Mouse (Mus musculus) liver, adult 2 months (tissue): ENCODE measurements around the gene Gm10118. TPM values are rescaled to one million over a fixed set of nuclear protein-coding genes. Genes with fewer than 3 reads are reported as not detected.

Experiments
- DNase-seq: peaks from one replicate; pipeline ENCODE4 v3.0.0-alpha.2; 2011; ENCODE audit warnings: low read depth, low spot score; ENCODE audit errors: extremely low read depth
- H3K27ac ChIP-seq: fragments of 200-500 bp; replicated peaks from 2 replicates; pipeline ENCODE4 v1.5.1; 2012; ENCODE audit warnings: low read depth, mild to moderate bottlenecking, control low read depth, inconsistent platforms, low read length; ENCODE audit not compliant: insufficient read depth
- H3K27me3 ChIP-seq: fragments of 200-500 bp; 2 replicates; pipeline ENCODE4 v1.6.1; 2012; ENCODE audit warnings: mild to moderate bottlenecking, moderate library complexity, low read length, inconsistent platforms; ENCODE audit not compliant: control insufficient read depth, insufficient read depth
- H3K36me3 ChIP-seq: fragments of 200-500 bp; 2 replicates; pipeline ENCODE4 v1.6.1; 2012; ENCODE audit warnings: low read length, inconsistent platforms; ENCODE audit not compliant: control insufficient read depth, insufficient read depth
- H3K4me1 ChIP-seq: fragments of 200-500 bp; 2 replicates; pipeline ENCODE4 v1.6.1; 2011; ENCODE audit warnings: low read length; ENCODE audit not compliant: control insufficient read depth, insufficient read depth
- H3K4me3 ChIP-seq: fragments of 200-500 bp; 2 replicates; pipeline ENCODE4 v1.5.1; 2011; ENCODE audit warnings: low read depth, mild to moderate bottlenecking, control low read depth, low read length, moderate library complexity; ENCODE audit not compliant: insufficient read depth
- H3K79me2 ChIP-seq: fragments of 200-500 bp; 2 replicates; pipeline ENCODE4 v1.6.1; 2012; ENCODE audit warnings: inconsistent platforms, mild to moderate bottlenecking, low read length, moderate library complexity; ENCODE audit not compliant: control insufficient read depth, insufficient read depth
- H3K9ac ChIP-seq: fragments of 200-500 bp; 2 replicates; pipeline ENCODE4 v1.6.1; 2012; ENCODE audit warnings: low read depth, mild to moderate bottlenecking, control low read depth, inconsistent platforms, low read length
- CTCF ChIP-seq: fragments of 200-500 bp; IDR thresholded peaks from 2 replicates; pipeline ENCODE4 v1.5.1; 2011; ENCODE audit warnings: low read depth, low read length, control low read depth
- POLR2A ChIP-seq: fragments of 200-500 bp; IDR thresholded peaks from 2 replicates; pipeline ENCODE4 v1.6.1; 2011; ENCODE audit warnings: low read length, control low read depth; ENCODE audit not compliant: insufficient read depth; ENCODE audit errors: extremely low read depth
- WGBS: fragments of 180-500 bp; shearing (Covaris S2); methylation state at CpG from one replicate; pipeline ENCODE4 v1.1.7; 2018; 5-methylcytosine and 5-hydroxymethylcytosine counted together
- polyA plus RNA-seq: library from polyadenylated mRNA; depleted of rRNA; stranded (reverse); fragments of >200 nt; gene quantifications from 2 replicates; pipeline ENCODE4 v1.2.3, GENCODE M21; 2012; rRNA removed
- total RNA-seq: library from RNA; depleted of rRNA; stranded (reverse); fragments of >200 nt; gene quantifications from 2 replicates; pipeline ENCODE4 v1.2.3, GENCODE M21; 2014; rRNA removed

Gm10118 gene
- total RNA-seq (not detected in 2 replicates), polyA plus RNA-seq (not detected in 2 replicates)

GRCm38 (mm10) chr10:63927334-63927733 lies at the start of gene Gm10118:
Gm10118 (minus strand) TSS chr10:63927434.
- H3K4me3 ChIP-seq, result no peak within 1 kb of the TSS
- no peak for DNase-seq
- TF ChIP-seq CTCF, result no peak
- TF ChIP-seq POLR2A, result no peak
- no peaks in the 10 kb centered on the region for H3K36me3 ChIP-seq
- no peaks in the 10 kb centered on the region for H3K79me2 ChIP-seq
- no peaks in the 10 kb centered on the region for H3K27me3 ChIP-seq
- H3K9ac ChIP-seq, result no peak within 1 kb of the TSS
- H3K4me1 ChIP-seq, result no peaks in the 10 kb centered on the region
- no peak within 1 kb of the TSS for H3K27ac ChIP-seq

GRCm38 (mm10) chr10:63972300-63972699 lies 45.1 kb upstream of the Gm10118 start:
- WGBS, result 94% methylated on average over 2 of the region's 2 CpGs
- Histone ChIP-seq H3K27me3 (no peaks in the 10 kb centered on the region), H3K4me1 (no peaks in the 10 kb centered on the region), H3K79me2 (no peaks in the 10 kb centered on the region), H3K27ac (no peak overlapping the region), H3K4me3 (no peak overlapping the region), H3K9ac (no peak overlapping the region), H3K36me3 (no peaks in the 10 kb centered on the region)
- no peak for DNase-seq
- TF ChIP-seq POLR2A (no peak), CTCF (no peak)

- H3K27ac ChIP-seq, result no peak overlapping the region
- no peak for DNase-seq
- TF ChIP-seq CTCF (no peak), POLR2A (no peak)
- H3K4me3 ChIP-seq, result no peak overlapping the region
- WGBS, result 13% methylated on average over 6 of the region's 7 CpGs
- no peaks in the 10 kb centered on the region for H3K79me2 ChIP-seq
- H3K4me1 ChIP-seq, result no peaks in the 10 kb centered on the region
- no peak overlapping the region for H3K9ac ChIP-seq
- no peaks in the 10 kb centered on the region for H3K27me3 ChIP-seq
- no peaks in the 10 kb centered on the region for H3K36me3 ChIP-seq
Measured at GRCm38 (mm10) chr10:63954308-63954930, 27.2 kb upstream of the Gm10118 start.

GRCm38 (mm10) chr10:63951481-63951880 lies 24.2 kb upstream of the Gm10118 start:
- Histone ChIP-seq H3K9ac (no peak overlapping the region), H3K79me2 (no peaks in the 10 kb centered on the region), H3K27ac (no peak overlapping the region), H3K4me1 (no peaks in the 10 kb centered on the region), H3K4me3 (no peak overlapping the region), H3K36me3 (no peaks in the 10 kb centered on the region), H3K27me3 (no peaks in the 10 kb centered on the region)
- no peak for DNase-seq
- WGBS, result 87% methylated on average over 1 of the region's 1 CpGs
- TF ChIP-seq POLR2A (no peak), CTCF (no peak)

GRCm38 (mm10) chr10:63950867-63951266 lies 23.6 kb upstream of the Gm10118 start:
- no peak overlapping the region for H3K27ac ChIP-seq
- no peaks in the 10 kb centered on the region for H3K27me3 ChIP-seq
- TF ChIP-seq CTCF (no peak), POLR2A (no peak)
- no peaks in the 10 kb centered on the region for H3K79me2 ChIP-seq
- no peaks in the 10 kb centered on the region for H3K4me1 ChIP-seq
- no peak overlapping the region for H3K4me3 ChIP-seq
- H3K9ac ChIP-seq, result no peak overlapping the region
- no peak for DNase-seq
- no peaks in the 10 kb centered on the region for H3K36me3 ChIP-seq
- 63% methylated on average over 8 of the region's 8 CpGs for WGBS

- no peak overlapping the region for H3K4me3 ChIP-seq
- TF ChIP-seq POLR2A (no peak), CTCF (no peak)
Measured at GRCm38 (mm10) chr10:63947266-63947665, 20.0 kb upstream of the Gm10118 start.

More at GRCm38 (mm10) chr10:63947266-63947665, 20.0 kb upstream of the Gm10118 start:
- no peaks in the 10 kb centered on the region for H3K79me2 ChIP-seq
- no peak overlapping the region for H3K27ac ChIP-seq
- no peak for DNase-seq
- H3K4me1 ChIP-seq, result no peaks in the 10 kb centered on the region
- 89% methylated on average over 4 of the region's 4 CpGs for WGBS
- H3K27me3 ChIP-seq, result no peaks in the 10 kb centered on the region
- no peak overlapping the region for H3K9ac ChIP-seq
- no peaks in the 10 kb centered on the region for H3K36me3 ChIP-seq
